Mouse (Mus musculus) heart, embryonic 13.5 days (tissue): Measurements from ENCODE around the gene Wwtr1. TPM values are rescaled to one million over a fixed set of nuclear protein-coding genes. Genes with fewer than 3 reads are reported as not detected.

Experiments
- ATAC-seq: fragments of 200-750 bp; cut with Nextera tagmentation; 2 replicates; pipeline ENCODE4 v1.8.0; 2017; ENCODE audit warnings: moderate TSS enrichment; ENCODE audit not compliant: insufficient number of reproducible peaks, low FRiP score, low TSS enrichment; ENCODE audit errors: extremely low read depth
- H3K27ac ChIP-seq: fragments of 300-500 bp; sonication (generic); replicated peaks from 2 replicates; pipeline ENCODE4 v1.5.1; 2015; ENCODE audit warnings: moderate library complexity, mild to moderate bottlenecking, inconsistent platforms
- H3K27me3 ChIP-seq: fragments of 300-500 bp; sonication (generic); replicated peaks from 2 replicates; pipeline ENCODE4 v1.6.1; 2015; ENCODE audit warnings: mild to moderate bottlenecking, inconsistent platforms
- H3K36me3 ChIP-seq: fragments of 300-500 bp; sonication (generic); 2 replicates; pipeline ENCODE4 v1.6.1; 2015; ENCODE audit warnings: mild to moderate bottlenecking, inconsistent platforms
- H3K4me1 ChIP-seq: fragments of 300-500 bp; sonication (generic); 2 replicates; pipeline ENCODE4 v1.6.1; 2015; ENCODE audit warnings: inconsistent platforms
- H3K4me2 ChIP-seq: fragments of 300-500 bp; sonication (generic); 2 replicates; pipeline ENCODE4 v1.6.1; 2015; ENCODE audit warnings: inconsistent platforms, mild to moderate bottlenecking, moderate library complexity
- H3K4me3 ChIP-seq: fragments of 300-500 bp; sonication (generic); 2 replicates; pipeline ENCODE4 v1.5.1; 2015; ENCODE audit warnings: moderate library complexity, mild to moderate bottlenecking, inconsistent platforms
- H3K9ac ChIP-seq: fragments of 300-500 bp; sonication (generic); 2 replicates; pipeline ENCODE4 v1.6.1; 2015; ENCODE audit warnings: inconsistent platforms, mild to moderate bottlenecking, moderate library complexity
- H3K9me3 ChIP-seq: fragments of 300-500 bp; sonication (generic); 2 replicates; pipeline ENCODE4 v1.6.1; 2016; ENCODE audit warnings: inconsistent platforms
- WGBS: fragments of 180-500 bp; shearing (Covaris S2); methylation state at CpG from one replicate; pipeline ENCODE4 v1.1.7; 2015; ENCODE audit warnings: mixed read lengths; 5-methylcytosine and 5-hydroxymethylcytosine counted together
- polyA plus RNA-seq: library from polyadenylated mRNA; unstranded; fragments of >200 nt; fragmentation: Nextera tagmentation; extraction: Ambion mirVana; gene quantifications from 2 replicates; pipeline ENCODE4 v1.2.1, GENCODE M21; 2015

The Wwtr1 gene
- polyA plus RNA-seq, 1 experiment from 2014 or later = 13.8 TPM

DNA sequence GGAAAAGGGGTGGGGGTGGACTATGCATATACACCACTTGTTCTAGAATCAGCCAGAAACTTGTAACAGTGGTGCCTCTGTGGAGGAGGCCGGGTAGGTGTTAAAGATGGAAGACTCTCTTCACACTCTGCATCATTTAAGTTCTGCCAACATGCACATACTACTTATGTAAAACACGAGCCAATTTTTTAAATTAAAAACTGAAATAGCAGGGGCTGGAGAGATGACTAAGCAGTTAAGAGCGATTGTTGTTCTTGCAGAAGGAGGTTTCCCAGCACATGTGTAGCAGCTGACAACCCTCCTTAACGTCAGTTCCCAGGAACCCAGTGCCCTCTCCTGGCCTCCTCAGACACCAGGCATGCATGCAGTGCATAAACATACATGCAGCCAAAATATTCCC, 95.1 kb downstream of the Wwtr1 start:
- Histone ChIP-seq H3K9ac (no peak overlapping the region), H3K36me3 (peaks cover 17% of the 10 kb centered on the region), H3K9me3 (no peaks in the 10 kb centered on the region), H3K4me2 (no peak overlapping the region), H3K4me1 (no peaks in the 10 kb centered on the region), H3K4me3 (no peak overlapping the region), H3K27me3 (no peaks in the 10 kb centered on the region), H3K27ac (no peak overlapping the region)
- no peak for ATAC-seq
- 69% methylated on average over 4 of the region's 4 CpGs for WGBS

DNA sequence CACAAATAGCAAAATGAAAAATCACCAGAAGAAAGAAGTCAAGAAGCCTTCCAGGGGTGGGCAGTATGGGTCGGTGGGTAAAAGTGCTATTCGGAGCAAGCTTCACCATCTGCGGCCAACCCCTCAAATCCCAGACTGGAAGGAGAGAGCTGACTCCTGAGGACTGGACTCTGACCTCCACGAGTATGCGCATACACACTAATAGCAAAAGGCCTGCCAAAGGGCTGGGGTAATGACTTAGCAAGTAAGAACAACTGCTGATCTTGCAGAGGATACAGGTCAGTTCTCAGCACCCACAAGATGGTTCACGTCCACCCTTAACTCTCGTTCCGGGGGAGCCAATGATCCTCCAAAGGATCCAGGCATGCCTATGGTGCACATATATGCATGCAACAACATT, 101.3 kb downstream of the Wwtr1 start:
- Histone ChIP-seq H3K4me3 (no peak overlapping the region), H3K9me3 (no peaks in the 10 kb centered on the region), H3K4me1 (peaks cover 37% of the 10 kb centered on the region), H3K4me2 (no peak overlapping the region), H3K9ac (no peak overlapping the region), H3K27me3 (no peaks in the 10 kb centered on the region), H3K36me3 (peaks cover 20% of the 10 kb centered on the region), H3K27ac (no peak overlapping the region)
- no peak for ATAC-seq
- 88% methylated on average over 8 of the region's 8 CpGs for WGBS

DNA sequence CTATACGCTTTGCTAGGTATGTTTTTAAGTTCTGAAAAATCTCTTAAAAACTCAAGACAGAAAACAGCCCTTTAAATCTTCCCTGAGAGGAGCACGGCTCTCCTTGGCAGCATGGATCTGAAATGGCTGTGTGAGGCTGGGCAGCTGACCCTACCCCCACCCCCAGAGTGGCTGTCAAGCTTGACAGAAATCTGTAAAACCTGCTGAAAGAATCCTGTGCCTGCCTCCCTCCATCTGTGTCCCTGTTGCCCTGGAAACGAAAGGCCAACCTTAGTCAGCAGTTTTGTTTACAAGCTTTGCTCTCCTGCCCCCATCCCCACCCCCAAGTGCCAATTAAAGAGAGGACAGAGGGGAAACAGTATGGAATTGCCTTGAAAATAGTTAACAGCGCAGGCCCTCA, 103.3 kb downstream of the Wwtr1 start:
- no peak for ATAC-seq
- 37% methylated on average over 4 of the region's 4 CpGs for WGBS
- Histone ChIP-seq H3K4me3 (no peak overlapping the region), H3K9me3 (no peaks in the 10 kb centered on the region), H3K4me1 (peaks cover 37% of the 10 kb centered on the region), H3K27me3 (no peaks in the 10 kb centered on the region), H3K9ac (peak overlapping the region; percentile 55), H3K36me3 (peaks cover 20% of the 10 kb centered on the region), H3K27ac (peak overlapping the region; percentile 40), H3K4me2 (no peak overlapping the region)

DNA sequence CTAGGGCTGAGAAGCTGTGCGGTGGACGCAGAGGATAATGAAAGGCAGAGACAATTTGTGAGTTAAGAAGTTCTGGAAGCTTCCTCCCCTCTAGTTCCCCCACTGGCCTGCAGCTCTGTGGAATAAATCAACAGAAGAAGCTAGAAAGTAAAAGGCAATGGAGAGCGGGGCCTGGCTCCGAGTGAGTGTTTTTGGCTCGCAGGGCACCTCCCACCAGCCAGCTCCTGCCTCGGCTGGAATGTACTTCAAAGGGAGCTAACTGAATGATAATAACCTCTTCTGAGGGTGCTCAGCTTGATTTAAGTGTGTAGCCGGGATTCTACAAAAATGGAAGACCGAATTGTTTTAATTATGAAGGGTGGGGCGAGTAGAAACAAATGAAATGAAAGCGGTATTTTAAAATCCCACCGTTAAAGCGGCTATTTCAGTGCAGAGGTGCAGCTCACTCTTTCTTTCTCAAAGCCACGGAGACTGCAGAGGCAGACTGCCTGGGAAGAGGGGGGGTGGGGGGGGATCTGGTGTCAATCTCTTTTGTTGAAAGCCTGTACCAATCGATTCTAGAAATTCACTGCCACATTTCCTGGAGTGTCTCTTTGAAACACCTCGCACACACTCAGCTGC, 104.6 kb downstream of the Wwtr1 start:
- Histone ChIP-seq H3K36me3 (peaks cover 7% of the 10 kb centered on the region), H3K4me3 (peak overlapping the region; percentile 38), H3K4me1 (peaks cover 37% of the 10 kb centered on the region), H3K4me2 (peak overlapping the region; percentile 66), H3K27me3 (no peaks in the 10 kb centered on the region), H3K27ac (peak overlapping the region; percentile 88), H3K9me3 (no peaks in the 10 kb centered on the region), H3K9ac (peak overlapping the region; percentile 77)
- no peak; the same call in 1 of the 2 replicates for ATAC-seq
- 10% methylated on average over 15 of the region's 15 CpGs for whole genome bisulfite sequencing

DNA sequence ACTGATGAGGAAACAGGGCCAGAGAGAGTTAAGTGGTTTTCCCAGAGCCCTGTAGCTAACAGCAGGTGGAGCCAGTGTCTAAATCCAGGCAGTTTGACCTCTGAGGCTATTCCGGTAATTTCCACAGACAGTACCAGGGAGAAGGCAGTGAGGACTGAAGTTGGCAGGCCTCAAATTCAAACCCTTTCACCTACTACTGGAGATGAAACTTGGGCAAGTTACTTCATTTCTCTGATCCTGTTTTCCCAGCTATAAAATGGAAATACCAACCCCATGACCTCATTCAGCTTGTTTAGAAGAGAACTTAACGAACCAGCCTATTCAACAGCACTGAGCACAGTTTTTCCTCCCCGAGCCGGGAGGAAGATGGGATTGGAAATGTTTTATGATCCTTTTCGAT, 105.4 kb downstream of the Wwtr1 start:
- H3K4me2 ChIP-seq = peak overlapping the region; percentile 66
- 28% methylated on average over 5 of the region's 5 CpGs for WGBS
- peaks cover 37% of the 10 kb centered on the region for H3K4me1 ChIP-seq
- H3K4me3 ChIP-seq = no peak overlapping the region
- peaks cover 4% of the 10 kb centered on the region; the same call in 1 of the 2 replicates for H3K36me3 ChIP-seq
- no peaks in the 10 kb centered on the region for H3K27me3 ChIP-seq
- peak overlapping the region; percentile 77 for H3K9ac ChIP-seq
- H3K9me3 ChIP-seq = no peaks in the 10 kb centered on the region
- peak overlapping the region; percentile 88 for H3K27ac ChIP-seq
- ATAC-seq = no peak

DNA sequence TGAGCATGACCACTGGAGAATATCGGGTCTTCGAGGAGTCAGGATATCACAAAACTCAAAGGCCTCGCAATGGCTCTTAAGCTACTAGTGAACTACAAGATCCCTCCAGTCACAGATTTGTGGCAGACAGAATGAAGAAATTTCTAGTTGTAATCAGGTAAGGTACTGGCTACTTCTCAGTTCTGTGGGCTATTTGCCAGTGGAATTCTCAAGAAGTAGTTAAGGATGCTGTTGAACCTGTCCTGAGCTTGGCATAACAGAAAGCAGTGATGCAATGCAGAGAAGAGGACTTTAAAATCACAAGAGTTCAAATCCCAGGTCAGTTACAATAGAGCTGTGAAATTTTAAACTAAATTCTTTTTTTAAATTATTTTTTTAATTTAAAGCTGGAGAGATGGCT, 106.4 kb downstream of the Wwtr1 start:
- WGBS = 82% methylated on average over 3 of the region's 3 CpGs
- Histone ChIP-seq H3K4me2 (no peak overlapping the region), H3K27ac (no peak overlapping the region), H3K9ac (no peak overlapping the region), H3K9me3 (no peaks in the 10 kb centered on the region), H3K4me1 (peaks cover 37% of the 10 kb centered on the region), H3K4me3 (no peak overlapping the region), H3K27me3 (no peaks in the 10 kb centered on the region), H3K36me3 (peaks cover under 1% of the 10 kb centered on the region; the same call in 1 of the 2 replicates)
- no peak for ATAC-seq

DNA sequence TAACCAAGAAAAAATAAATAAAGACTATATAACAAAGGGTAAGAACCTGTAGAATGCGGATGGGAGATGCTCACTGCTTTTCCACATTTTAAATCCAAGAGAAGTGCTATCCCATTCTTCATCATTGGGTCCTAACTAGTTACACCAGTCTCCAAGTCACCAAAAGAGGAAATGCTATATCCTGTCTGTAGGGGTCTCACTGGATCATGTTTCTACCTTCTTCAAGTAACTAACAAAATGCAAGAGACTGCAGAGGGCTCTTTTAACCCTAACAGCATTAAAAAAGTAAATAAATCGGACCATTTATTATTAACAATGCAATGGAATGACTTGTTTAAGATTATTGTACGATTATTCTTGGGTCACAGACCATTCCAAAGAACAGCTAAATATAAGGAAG, 109.4 kb downstream of the Wwtr1 start:
- H3K9me3 ChIP-seq = no peaks in the 10 kb centered on the region
- no peak overlapping the region for H3K4me2 ChIP-seq
- ATAC-seq = no peak
- no peaks in the 10 kb centered on the region for H3K27me3 ChIP-seq
- peaks cover 23% of the 10 kb centered on the region for H3K36me3 ChIP-seq
- no peak overlapping the region for H3K4me3 ChIP-seq
- peaks cover 15% of the 10 kb centered on the region for H3K4me1 ChIP-seq
- no peak overlapping the region for H3K9ac ChIP-seq
- WGBS = 51% methylated on average over 3 of the region's 3 CpGs
- H3K27ac ChIP-seq = no peak overlapping the region

DNA sequence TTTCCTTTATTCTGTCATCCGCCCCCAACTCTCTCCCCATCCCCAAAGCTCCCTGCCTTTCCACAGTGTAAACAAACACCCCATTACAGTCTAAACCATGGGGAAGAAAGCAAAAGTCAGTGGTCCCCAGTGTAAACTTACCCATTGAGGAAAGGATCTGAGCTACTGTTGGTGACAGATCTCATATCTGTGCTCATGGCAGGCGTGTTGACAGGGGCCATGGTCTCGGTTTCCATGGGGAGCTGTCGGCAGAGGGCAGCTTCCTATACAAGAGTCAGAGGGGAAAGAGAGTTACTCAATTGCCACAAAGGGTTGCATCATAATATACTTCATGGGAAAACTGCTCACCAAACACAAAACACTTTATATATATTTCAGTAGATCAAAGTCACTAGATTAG, 112.4 kb downstream of the Wwtr1 start:
- H3K9me3 ChIP-seq = no peaks in the 10 kb centered on the region
- no peak overlapping the region for H3K4me2 ChIP-seq
- peaks cover 52% of the 10 kb centered on the region for H3K36me3 ChIP-seq
- no peak overlapping the region for H3K4me3 ChIP-seq
- H3K27ac ChIP-seq = no peak overlapping the region
- no peaks in the 10 kb centered on the region for H3K27me3 ChIP-seq
- H3K4me1 ChIP-seq = 0 out of 2 replicates have a peak, but pooled peaks cover 4% of the 10 kb centered on the region
- ATAC-seq = peak; percentile 25; the same call in 1 of the 2 replicates
- 66% methylated on average over 4 of the region's 4 CpGs for whole genome bisulfite sequencing
- no peak overlapping the region for H3K9ac ChIP-seq

DNA sequence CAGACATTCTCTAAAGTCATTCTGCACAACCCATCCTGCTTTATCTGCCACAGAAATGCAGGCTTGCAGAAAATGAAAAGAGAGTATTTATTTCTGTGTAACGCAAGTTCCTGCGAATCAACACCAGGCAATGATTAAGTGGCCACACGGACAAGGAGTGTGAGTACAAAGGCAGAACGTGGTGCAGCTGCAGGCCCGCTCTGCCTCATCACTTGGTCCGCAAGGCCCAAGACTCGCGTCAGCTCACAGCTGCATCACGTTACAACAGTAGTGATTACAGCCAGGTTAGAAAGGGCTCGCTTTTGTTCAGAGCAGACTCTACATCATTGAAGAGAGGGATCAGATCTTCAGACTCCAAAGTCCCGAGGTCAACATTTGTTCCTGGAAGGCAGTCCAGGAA, 117.1 kb downstream of the Wwtr1 start:
- no peak overlapping the region for H3K27ac ChIP-seq
- H3K4me2 ChIP-seq = no peak overlapping the region
- H3K27me3 ChIP-seq = no peaks in the 10 kb centered on the region
- 0 out of 2 replicates have a peak, but pooled peaks cover 7% of the 10 kb centered on the region for H3K4me1 ChIP-seq
- 50% methylated on average over 11 of the region's 11 CpGs for WGBS
- H3K9me3 ChIP-seq = no peaks in the 10 kb centered on the region
- H3K36me3 ChIP-seq = peaks cover 68% of the 10 kb centered on the region
- ATAC-seq = no peak
- H3K4me3 ChIP-seq = no peak overlapping the region
- H3K9ac ChIP-seq = no peak overlapping the region

DNA sequence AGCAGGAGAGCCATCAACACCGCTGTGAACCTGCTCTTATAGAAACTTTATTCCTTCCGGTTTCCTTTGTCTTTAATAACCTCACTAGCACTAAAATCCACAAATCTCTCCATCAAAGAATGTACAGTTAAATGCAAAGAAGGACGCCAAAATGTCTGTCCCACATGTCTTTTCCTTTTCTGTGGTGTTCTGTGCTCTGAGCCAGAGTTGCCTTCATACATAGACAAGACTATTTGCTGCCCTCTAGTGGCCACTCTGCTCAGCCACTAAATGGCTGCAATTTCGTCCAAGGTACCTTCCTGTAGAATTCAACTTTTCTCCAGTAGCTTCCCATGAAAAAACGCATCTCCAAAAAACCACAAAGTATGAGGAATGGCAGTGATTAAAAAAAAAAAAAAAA, 127.3 kb downstream of the Wwtr1 start:
- H3K4me1 ChIP-seq = peaks cover 32% of the 10 kb centered on the region
- no peaks in the 10 kb centered on the region for H3K27me3 ChIP-seq
- H3K4me2 ChIP-seq = no peak overlapping the region
- H3K27ac ChIP-seq = no peak overlapping the region
- no peak for ATAC-seq
- no peak overlapping the region for H3K9ac ChIP-seq
- H3K4me3 ChIP-seq = no peak overlapping the region
- H3K36me3 ChIP-seq = no peaks in the 10 kb centered on the region
- no peaks in the 10 kb centered on the region for H3K9me3 ChIP-seq
- 25% methylated on average over 5 of the region's 5 CpGs for WGBS

DNA sequence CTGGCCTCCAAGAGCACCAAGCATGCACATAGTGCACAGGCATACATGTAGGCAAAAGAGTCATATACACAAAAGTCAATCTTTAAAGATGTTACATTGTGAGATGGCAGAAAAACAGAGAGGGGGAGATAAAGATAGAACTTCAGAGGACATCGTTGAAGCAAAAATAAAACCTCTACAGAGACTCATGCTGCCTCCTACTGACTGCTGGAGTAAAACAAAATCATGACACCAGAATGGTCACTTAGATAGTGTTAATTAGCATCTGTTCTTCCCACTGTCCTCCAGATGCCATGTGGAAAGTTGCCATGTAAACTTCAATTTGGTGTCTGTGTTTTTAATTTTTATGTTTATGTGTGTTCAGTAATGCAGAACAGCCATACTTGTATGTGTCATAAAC, 127.8 kb downstream of the Wwtr1 start:
- WGBS = 9% methylated on average over 1 of the region's 1 CpGs

DNA sequence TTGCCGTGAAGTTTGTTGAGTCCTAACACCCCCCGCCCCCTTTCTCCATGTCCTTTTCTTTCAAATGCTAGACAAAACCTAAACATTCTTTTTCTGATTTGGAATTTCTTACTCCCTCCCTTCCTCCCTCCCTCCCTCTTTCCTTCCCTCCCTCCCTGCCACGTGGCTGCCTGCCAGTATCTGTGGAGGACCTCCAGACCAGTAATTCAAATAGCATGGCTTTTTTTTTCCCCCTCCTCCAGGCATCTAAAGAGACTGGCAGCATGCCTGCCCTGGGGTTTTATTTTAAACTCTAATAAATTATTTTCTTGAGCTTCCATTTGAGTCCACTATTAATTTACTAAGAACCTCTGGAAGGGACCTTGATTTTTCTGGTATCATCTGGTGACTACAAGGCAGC, 130.0 kb downstream of the Wwtr1 start:
- Histone ChIP-seq H3K27me3 (no peaks in the 10 kb centered on the region), H3K9me3 (no peaks in the 10 kb centered on the region), H3K4me3 (no peak overlapping the region), H3K27ac (peak overlapping the region; percentile 73), H3K9ac (no peak overlapping the region), H3K4me1 (peaks cover 32% of the 10 kb centered on the region), H3K4me2 (no peak overlapping the region), H3K36me3 (no peaks in the 10 kb centered on the region)
- 27% methylated on average over 3 of the region's 3 CpGs for WGBS
- ATAC-seq = no peak; the same call in 1 of the 2 replicates

More for the DNA sequence above, 127.8 kb downstream of the Wwtr1 start:
- no peak for ATAC-seq
- Histone ChIP-seq H3K27ac (no peak overlapping the region), H3K9me3 (no peaks in the 10 kb centered on the region), H3K4me3 (no peak overlapping the region), H3K4me1 (peaks cover 32% of the 10 kb centered on the region), H3K36me3 (no peaks in the 10 kb centered on the region), H3K4me2 (no peak overlapping the region), H3K9ac (no peak overlapping the region), H3K27me3 (no peaks in the 10 kb centered on the region)
